Mouse (Mus musculus): ENCODE measurements around the gene Gm884. TPM values are rescaled to one million over a fixed set of nuclear protein-coding genes. Genes with fewer than 3 reads are reported as not detected.

The Gm884 gene
- polyA plus RNA-seq (2017; shearing (Covaris generic)): not detected

GRCm38 (mm10) chr11:103621040-103621439 lies at the start of gene Gm884:
Gm884 (minus strand) TSS chr11:103621140.

GRCm38 (mm10) chr11:103649301-103649982 lies 28.5 kb upstream of the Gm884 start, which contains the start of gene Rprml:
Rprml (plus strand) TSS chr11:103649570.

GRCm38 (mm10) chr11:103638790-103639189 lies 17.9 kb upstream of the Gm884 start, which contains the start of gene Lyzl6:
Lyzl6 (minus strand) TSS chr11:103638890.

GRCm38 (mm10) chr11:103504497-103504896 lies 116.4 kb downstream of the Gm884 start, which contains the start of gene Lrrc37a:
Lrrc37a (minus strand) TSS chr11:103504597.

Other genes with a start within 250 kb of the Gm884 start
- gene Plekhm1, start 208.5 kb downstream of the Gm884 start, polyA plus RNA-seq (2017; shearing (Covaris generic)): 23.7 TPM
- not detected for gene Lrrc37a, start 116.5 kb downstream of the Gm884 start, polyA plus RNA-seq (2017; shearing (Covaris generic))
- not detected for gene Lyzl6, start 17.8 kb upstream of the Gm884 start, polyA plus RNA-seq (2017; shearing (Covaris generic))
- not detected for gene Rprml, start 28.4 kb upstream of the Gm884 start, polyA plus RNA-seq (2017; shearing (Covaris generic))
- gene Gosr2, start 76.8 kb upstream of the Gm884 start, polyA plus RNA-seq (2017; shearing (Covaris generic)): 125 TPM
- gene Wnt9b, start 128.7 kb upstream of the Gm884 start, polyA plus RNA-seq (2017; shearing (Covaris generic)): not detected
- 5.2 TPM for gene Wnt3, start 153.0 kb upstream of the Gm884 start, polyA plus RNA-seq (2017; shearing (Covaris generic))